Mouse (Mus musculus) liver, embryonic 13.5 days (tissue): ENCODE data around the gene Eme1. TPM values are rescaled to one million over a fixed set of nuclear protein-coding genes. Genes with fewer than 3 reads are reported as not detected.
A peak's percentile ranks its signal among the peaks of the same experiment; 100 is the strongest.

Source experiments
- ATAC-seq: fragments of 200-750 bp; cut with Nextera tagmentation; 2 replicates; pipeline ENCODE4 v1.8.0; 2017; ENCODE audit warnings: low read depth, mild to moderate bottlenecking, moderate number of reproducible peaks, moderate library complexity
- DNase-seq: peaks from one replicate; pipeline ENCODE4 v3.0.0; 2022
- H3K27ac ChIP-seq: fragments of 300-500 bp; sonication (generic); 2 replicates; pipeline ENCODE4 v1.5.1; 2015; ENCODE audit warnings: moderate library complexity, mild to moderate bottlenecking, inconsistent platforms
- H3K27me3 ChIP-seq: fragments of 300-500 bp; sonication (generic); 2 replicates; pipeline ENCODE4 v1.6.1; 2015; ENCODE audit warnings: mild to moderate bottlenecking, inconsistent platforms
- H3K36me3 ChIP-seq: fragments of 300-500 bp; sonication (generic); 2 replicates; pipeline ENCODE4 v1.6.1; 2015; ENCODE audit warnings: mild to moderate bottlenecking, inconsistent platforms
- H3K4me1 ChIP-seq: fragments of 300-500 bp; sonication (generic); replicated peaks from 2 replicates; pipeline ENCODE4 v1.6.1; 2015; ENCODE audit warnings: inconsistent platforms
- H3K4me2 ChIP-seq: fragments of 300-500 bp; sonication (generic); 2 replicates; pipeline ENCODE4 v1.6.1; 2015; ENCODE audit warnings: inconsistent platforms, mild to moderate bottlenecking, moderate library complexity
- H3K4me3 ChIP-seq: fragments of 300-500 bp; sonication (generic); replicated peaks from 2 replicates; pipeline ENCODE4 v1.5.1; 2015; ENCODE audit warnings: mild to moderate bottlenecking, inconsistent platforms
- H3K9ac ChIP-seq: fragments of 300-500 bp; sonication (generic); 2 replicates; pipeline ENCODE4 v1.6.1; 2015; ENCODE audit warnings: mild to moderate bottlenecking, inconsistent platforms
- H3K9me3 ChIP-seq: fragments of 300-500 bp; sonication (generic); replicated peaks from 2 replicates; pipeline ENCODE4 v1.6.1; 2016; ENCODE audit warnings: inconsistent platforms
- WGBS: fragments of 180-500 bp; shearing (Covaris S2); methylation state at CpG from one replicate; pipeline ENCODE4 v1.1.7; 2015; ENCODE audit not compliant: insufficient replicate concordance; 5-methylcytosine and 5-hydroxymethylcytosine counted together
- polyA plus RNA-seq: library from polyadenylated mRNA; unstranded; fragments of >200 nt; fragmentation: Nextera tagmentation; extraction: Ambion mirVana; gene quantifications from 2 replicates; pipeline ENCODE4 v1.2.1, GENCODE M21; 2015

The Eme1 gene
- polyA plus RNA-seq, 1 experiment from 2014 or later, result 18.4 TPM

DNA sequence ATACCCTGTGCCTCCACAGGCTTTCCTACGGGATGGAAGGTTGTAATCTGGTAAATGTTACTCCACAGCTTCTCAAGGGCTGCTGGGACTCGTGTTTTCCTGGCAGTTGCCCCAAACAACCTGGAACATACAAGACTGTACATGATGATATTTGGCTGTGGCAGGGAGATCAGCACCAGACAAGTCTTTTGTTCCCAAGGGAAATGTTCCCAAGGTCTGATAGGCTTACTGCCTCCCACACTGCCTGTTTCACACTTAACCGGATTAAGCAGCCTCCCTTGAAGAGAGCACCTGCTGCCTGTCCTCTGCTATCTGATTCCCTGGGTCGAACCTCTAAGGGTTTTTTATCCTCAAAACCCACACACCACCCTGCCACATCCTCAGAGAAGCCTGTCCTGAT, 38.3 kb downstream of the Eme1 start:
- DNase-seq (no peak), ATAC-seq (no peak)
- Histone ChIP-seq H3K27ac (no peak overlapping the region), H3K4me1 (no peaks in the 10 kb centered on the region), H3K27me3 (peaks cover 7% of the 10 kb centered on the region; the same call in 1 of the 2 replicates), H3K4me2 (no peak overlapping the region), H3K9me3 (no peaks in the 10 kb centered on the region), H3K9ac (no peak overlapping the region), H3K36me3 (no peaks in the 10 kb centered on the region), H3K4me3 (no peak overlapping the region)
- 20% methylated on average over 4 of the region's 4 CpGs for WGBS

DNA sequence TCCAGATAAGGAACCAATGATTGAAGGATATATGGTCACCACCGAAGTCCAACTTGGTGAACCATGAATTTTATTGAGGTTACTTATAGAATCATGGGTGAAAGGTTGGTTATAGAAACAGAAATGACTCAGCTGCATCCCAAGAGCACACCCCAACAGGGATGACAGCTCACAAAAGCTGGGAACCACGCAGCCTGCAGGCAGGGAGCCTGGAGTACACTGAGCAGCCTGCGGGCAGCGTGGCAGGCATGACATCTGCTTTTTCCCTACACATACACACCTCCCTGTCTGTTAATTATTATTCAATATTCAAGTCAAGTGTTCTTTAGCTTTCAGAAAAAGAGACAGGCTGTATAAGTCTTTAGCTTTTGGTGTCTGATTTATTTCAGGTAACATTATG, 39.2 kb downstream of the Eme1 start:
- 64% methylated on average over 4 of the region's 4 CpGs for WGBS
- Histone ChIP-seq H3K27me3 (peaks cover 7% of the 10 kb centered on the region; the same call in 1 of the 2 replicates), H3K4me2 (no peak overlapping the region), H3K9me3 (no peaks in the 10 kb centered on the region), H3K27ac (no peak overlapping the region), H3K4me1 (no peaks in the 10 kb centered on the region), H3K9ac (no peak overlapping the region), H3K4me3 (no peak overlapping the region), H3K36me3 (no peaks in the 10 kb centered on the region)
- ATAC-seq (no peak), DNase-seq (no peak)

DNA sequence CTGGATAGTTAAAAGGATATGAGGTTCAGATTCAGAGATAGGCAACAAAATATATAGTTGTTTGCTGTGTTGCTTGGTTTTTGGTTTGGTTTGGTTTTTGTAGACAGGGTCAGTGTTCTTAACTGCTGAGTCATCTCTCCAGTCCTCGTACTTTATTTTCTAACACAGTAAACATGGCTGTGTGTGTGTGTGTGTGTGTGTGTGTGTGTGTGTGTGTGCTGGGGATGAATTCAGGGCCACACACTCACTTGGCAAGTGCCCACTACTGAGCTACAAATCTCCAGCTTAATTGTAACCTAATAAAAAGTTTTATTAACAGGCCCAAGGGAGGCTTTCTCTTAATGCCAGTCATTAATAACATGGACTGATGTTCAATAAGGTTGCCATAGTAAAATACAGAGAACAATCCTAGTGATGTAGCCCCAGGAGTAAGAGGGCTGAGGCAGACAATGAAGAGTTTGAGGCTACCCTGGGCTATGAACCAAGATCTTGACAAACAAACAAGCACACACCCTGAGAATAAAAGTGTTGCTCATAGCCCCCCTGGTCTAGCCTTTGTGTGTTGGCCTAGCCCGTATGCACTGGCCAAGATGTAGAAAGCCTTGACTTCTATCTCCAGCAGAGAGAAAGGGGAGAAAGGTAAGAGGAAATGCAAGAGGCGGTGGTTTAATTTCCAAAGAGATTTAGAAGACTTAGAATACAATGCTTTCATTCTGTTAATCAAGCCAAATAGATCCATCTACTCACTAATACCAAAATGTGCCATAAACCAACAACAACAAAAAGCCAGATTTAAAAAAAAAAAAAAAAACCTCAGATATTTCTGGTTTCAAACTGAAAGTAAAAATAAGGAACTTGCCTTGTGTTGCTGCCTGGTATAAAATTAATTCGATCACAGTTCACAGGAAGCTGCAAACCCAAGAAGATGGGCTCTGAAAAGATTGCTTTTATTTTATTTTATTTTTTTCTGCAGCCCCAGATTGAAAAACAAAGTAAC, 42.7 kb downstream of the Eme1 start:
- no peak for DNase-seq
- H3K9ac ChIP-seq, result no peak overlapping the region
- no peak overlapping the region for H3K4me2 ChIP-seq
- no peaks in the 10 kb centered on the region for H3K36me3 ChIP-seq
- H3K4me3 ChIP-seq, result no peak overlapping the region
- 43% methylated on average over 4 of the region's 4 CpGs for WGBS
- no peak overlapping the region for H3K27ac ChIP-seq
- no peak for ATAC-seq
- no peaks in the 10 kb centered on the region for H3K9me3 ChIP-seq
- H3K27me3 ChIP-seq, result peaks cover 7% of the 10 kb centered on the region; the same call in 1 of the 2 replicates
- H3K4me1 ChIP-seq, result no peaks in the 10 kb centered on the region

DNA sequence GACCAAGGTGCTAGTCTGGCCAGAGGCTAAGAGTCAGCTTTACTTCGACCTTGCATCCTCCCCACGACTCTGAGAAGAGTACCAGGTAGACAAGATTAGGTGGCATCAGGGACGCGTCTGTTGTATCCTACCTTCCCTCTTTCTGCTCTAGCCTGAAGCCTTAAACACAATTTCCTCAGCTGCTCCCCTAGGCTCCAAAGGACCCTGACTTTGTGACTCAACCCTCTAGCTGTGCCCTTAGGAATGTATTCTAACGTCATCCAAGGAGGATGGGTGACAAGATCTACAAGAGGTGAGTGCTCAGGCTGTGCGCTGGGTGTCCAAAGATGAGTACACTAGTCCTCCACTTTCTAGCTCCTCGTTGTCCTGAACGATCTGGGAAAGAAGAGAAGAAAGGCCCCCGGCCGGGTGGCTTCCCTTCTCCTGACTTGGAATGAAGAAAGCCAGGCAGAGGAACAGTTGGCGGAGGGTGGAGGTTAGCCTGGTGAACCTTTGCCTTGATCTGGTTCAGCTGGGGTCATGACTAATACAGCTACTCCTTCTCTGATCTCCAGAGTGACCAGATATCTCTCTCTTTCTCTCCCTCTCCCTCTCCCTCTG, 51.3 kb downstream of the Eme1 start:
- H3K27ac ChIP-seq, result no peak overlapping the region
- H3K27me3 ChIP-seq, result peaks cover 9% of the 10 kb centered on the region; the same call in 1 of the 2 replicates
- no peaks in the 10 kb centered on the region for H3K36me3 ChIP-seq
- H3K9me3 ChIP-seq, result no peaks in the 10 kb centered on the region
- peaks cover 20% of the 10 kb centered on the region for H3K4me1 ChIP-seq
- H3K9ac ChIP-seq, result no peak overlapping the region
- WGBS, result 66% methylated on average over 11 of the region's 11 CpGs
- peak overlapping the region; percentile 53 for H3K4me3 ChIP-seq
- ATAC-seq (no peak), DNase-seq (no peak)
- H3K4me2 ChIP-seq, result peak overlapping the region; percentile 68

DNA sequence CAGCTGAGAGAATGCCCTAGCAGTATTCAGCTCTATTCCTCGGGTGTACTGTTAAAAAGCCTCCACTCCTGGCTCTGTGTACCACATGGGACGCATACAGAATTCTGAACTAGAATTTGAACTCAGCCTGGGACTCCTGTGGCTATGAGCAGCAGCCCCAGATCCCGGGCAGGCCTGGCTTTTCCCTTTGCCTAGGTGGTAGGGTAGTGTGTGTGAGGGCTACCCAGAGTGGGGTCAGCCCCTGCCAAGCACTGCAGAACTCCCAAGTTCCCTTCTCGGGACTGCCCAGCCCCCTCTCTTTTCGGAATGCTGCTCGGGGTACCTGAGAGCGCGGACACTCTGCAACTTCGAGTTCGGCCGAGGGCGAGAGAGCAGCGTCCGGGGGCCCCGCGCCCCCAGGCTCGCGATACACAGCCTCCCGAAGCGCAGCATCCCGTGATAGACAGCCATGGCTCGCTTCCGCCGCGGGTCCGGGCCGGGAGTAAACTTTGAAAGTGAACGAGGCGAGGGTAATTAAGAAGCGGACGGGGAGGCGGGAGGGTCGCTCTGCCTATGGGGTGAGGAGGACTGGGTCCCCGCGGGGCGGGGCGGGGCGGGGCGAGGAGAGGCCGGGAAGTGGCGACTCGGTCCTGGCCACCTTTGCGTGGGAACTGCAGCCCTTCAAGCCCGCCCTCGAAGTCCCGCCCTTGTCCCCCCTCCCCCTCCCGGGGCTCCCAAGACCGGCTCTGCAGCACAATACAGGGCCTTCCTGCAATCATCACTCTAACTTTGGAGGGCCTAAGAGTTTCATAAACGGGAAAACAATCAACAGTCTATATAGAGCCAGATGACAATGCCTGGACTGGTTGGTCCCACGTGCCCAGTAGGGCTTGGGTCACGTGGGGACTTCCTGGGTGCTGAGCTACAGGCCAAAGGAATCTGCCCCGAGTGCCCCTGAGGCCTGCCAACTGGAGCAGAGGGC, 52.2 kb downstream of the Eme1 start, which contains the start of gene Acsf2:
TSS of gene Acsf2 (minus strand) at position 551 of the 961 bp plus-strand sequence.
- Histone ChIP-seq H3K9me3 (no peaks in the 10 kb centered on the region), H3K4me1 (peaks cover 22% of the 10 kb centered on the region), H3K36me3 (no peaks in the 10 kb centered on the region), H3K27me3 (peaks cover 9% of the 10 kb centered on the region; the same call in 1 of the 2 replicates), H3K9ac (peak within 1 kb of the TSS; percentile 57), H3K4me2 (peak within 1 kb of the TSS; percentile 68), H3K27ac (no peak within 1 kb of the TSS), H3K4me3 (peak within 1 kb of the TSS; percentile 53)
- ATAC-seq (peak; percentile 75), DNase-seq (peak; percentile 22)
- WGBS, result 3% methylated on average over 45 of the region's 52 CpGs

DNA sequence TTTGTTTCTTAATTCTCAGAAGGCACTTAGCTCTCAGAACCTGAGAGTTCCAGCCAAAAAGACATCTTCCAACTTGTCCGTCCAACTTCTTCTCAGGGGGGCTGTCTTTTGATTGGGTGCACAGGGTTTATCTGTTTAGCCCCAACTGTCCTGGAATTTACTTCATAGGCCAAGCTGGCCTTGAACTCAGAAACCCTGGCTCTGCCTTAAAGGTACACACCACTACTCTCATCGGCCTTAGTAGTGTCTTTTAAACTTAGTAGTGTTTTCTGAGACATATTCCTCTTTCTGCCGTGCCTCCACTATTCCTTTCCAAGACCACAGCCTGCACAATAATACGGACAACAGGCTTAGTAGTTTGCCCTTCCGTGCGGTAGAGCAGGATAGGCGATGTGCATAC, 53.3 kb downstream of the Eme1 start:
- DNase-seq (no peak), ATAC-seq (no peak)
- Histone ChIP-seq H3K27ac (no peak overlapping the region), H3K9me3 (no peaks in the 10 kb centered on the region), H3K4me1 (peaks cover 28% of the 10 kb centered on the region), H3K4me2 (peak overlapping the region; percentile 68; the same call in 1 of the 2 replicates), H3K36me3 (no peaks in the 10 kb centered on the region), H3K9ac (no peak overlapping the region), H3K4me3 (no peak overlapping the region), H3K27me3 (peaks cover 9% of the 10 kb centered on the region; the same call in 1 of the 2 replicates)
- WGBS, result 79% methylated on average over 7 of the region's 7 CpGs

DNA sequence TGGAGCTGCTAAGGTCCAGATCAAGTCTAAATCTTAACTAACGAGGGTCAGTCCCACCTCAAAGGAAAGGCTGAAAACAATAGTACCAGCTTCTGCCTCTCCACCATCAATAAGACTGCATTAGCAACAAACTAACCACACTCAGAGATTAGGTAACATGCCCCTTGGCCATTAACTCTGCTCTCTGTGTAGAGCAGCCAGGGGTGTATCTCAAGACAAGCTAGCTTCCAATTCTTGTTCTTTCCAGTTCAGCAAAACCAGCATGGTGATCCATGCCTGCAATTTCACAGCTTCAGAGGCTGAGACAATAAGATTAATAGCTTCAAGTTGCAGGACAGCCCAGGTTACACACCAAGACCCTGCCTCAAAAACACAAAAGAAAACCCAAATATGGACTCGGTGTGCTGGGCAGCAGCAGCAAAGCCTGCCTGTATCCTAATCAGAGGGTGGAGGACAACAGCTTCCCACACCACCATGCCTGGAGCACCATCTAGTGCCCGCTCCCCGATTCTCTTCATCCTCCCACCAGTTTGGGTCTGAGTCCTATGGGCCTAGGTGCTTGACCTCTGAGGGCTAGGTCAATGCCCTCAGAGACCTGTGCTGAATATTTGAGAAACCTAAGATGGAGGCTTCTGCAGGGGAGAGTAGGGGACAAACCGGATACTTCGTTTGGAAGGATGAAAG, 55.2 kb downstream of the Eme1 start:
- Histone ChIP-seq H3K27ac (no peak overlapping the region), H3K9me3 (no peaks in the 10 kb centered on the region), H3K4me2 (no peak overlapping the region), H3K36me3 (no peaks in the 10 kb centered on the region), H3K27me3 (peaks cover 9% of the 10 kb centered on the region; the same call in 1 of the 2 replicates), H3K9ac (no peak overlapping the region), H3K4me3 (no peak overlapping the region), H3K4me1 (peaks cover 28% of the 10 kb centered on the region)
- ATAC-seq (no peak), DNase-seq (no peak)
- WGBS, result 62% methylated on average over 6 of the region's 6 CpGs

DNA sequence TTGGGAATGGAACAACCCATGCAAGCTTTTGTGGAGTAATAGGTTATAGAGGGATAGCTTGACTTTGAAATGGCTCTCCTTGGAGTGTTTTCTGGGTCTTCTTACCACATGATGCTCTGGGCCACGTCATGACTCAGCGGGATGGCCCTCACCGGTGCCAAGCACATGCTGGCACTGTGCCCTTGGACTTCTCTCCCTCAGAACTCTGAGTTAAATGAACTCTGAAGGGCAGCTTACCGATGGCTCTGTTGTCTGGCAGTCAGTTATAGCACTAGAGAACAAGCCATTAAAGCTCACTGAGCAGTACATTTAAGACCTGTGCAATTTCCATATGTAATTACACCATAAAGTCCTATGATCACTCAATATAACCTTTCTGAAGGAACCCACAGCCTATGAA, 56.4 kb downstream of the Eme1 start:
- Histone ChIP-seq H3K4me1 (peaks cover 28% of the 10 kb centered on the region), H3K9me3 (no peaks in the 10 kb centered on the region), H3K36me3 (no peaks in the 10 kb centered on the region), H3K4me3 (no peak overlapping the region), H3K27ac (no peak overlapping the region), H3K4me2 (no peak overlapping the region), H3K9ac (no peak overlapping the region), H3K27me3 (peaks cover 6% of the 10 kb centered on the region; the same call in 1 of the 2 replicates)
- 78% methylated on average over 4 of the region's 4 CpGs for WGBS
- no peak for DNase-seq
- no peak for ATAC-seq

DNA sequence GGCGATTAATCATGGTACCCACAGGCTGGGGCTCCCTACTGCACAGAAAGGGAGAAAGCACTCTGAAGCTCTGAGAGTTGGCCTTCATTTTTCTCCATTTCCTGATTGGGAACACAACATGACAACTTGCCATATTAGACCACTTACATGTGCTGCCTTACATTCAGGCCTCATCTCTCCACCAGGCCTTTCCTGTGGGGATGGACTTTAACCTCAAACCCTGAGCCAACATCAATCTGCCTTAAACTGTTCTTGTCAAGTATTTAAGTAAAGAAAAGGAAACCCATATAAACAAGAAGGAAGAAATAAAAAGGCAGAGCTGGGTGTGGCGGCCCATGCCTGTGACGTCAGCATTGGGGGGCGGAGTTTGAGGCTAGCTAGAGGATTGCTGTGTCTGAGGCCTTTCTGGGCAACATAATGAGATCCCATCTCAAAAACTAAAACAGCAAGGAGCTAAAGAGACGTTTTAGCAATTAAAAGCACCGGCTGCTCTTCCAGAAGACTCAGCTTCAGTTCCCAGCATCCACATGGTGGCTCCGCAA, 57.4 kb downstream of the Eme1 start:
- peak; percentile 24 for DNase-seq
- no peak overlapping the region for H3K4me2 ChIP-seq

More for the DNA sequence above, 57.4 kb downstream of the Eme1 start:
- Histone ChIP-seq H3K36me3 (no peaks in the 10 kb centered on the region), H3K9me3 (no peaks in the 10 kb centered on the region), H3K27ac (no peak overlapping the region), H3K4me3 (no peak overlapping the region), H3K9ac (no peak overlapping the region), H3K4me1 (peaks cover 19% of the 10 kb centered on the region), H3K27me3 (no peaks in the 10 kb centered on the region)
- no peak for ATAC-seq
- WGBS, result 51% methylated on average over 7 of the region's 7 CpGs
